Mouse (Mus musculus) myocyte (in vitro differentiated cells): Measurements from ENCODE around the gene Alpk1. TPM values are rescaled to one million over a fixed set of nuclear protein-coding genes. Genes with fewer than 3 reads are reported as not detected.

Experiments used
- H3K27me3 ChIP-seq: one replicate; pipeline ENCODE4 v1.6.1; 2011; ENCODE audit not compliant: control insufficient read depth, insufficient read depth, insufficient read length
- H3K36me3 ChIP-seq: one replicate; pipeline ENCODE4 v1.6.1; 2011; ENCODE audit not compliant: control insufficient read depth, insufficient read depth
- H3K4me2 ChIP-seq: one replicate; pipeline ENCODE4 v1.6.1; 2011; ENCODE audit warnings: low read depth, control low read depth
- H3K4me3 ChIP-seq: one replicate; pipeline ENCODE4 v1.5.1; 2011; ENCODE audit warnings: mild to moderate bottlenecking, control low read depth, moderate library complexity
- H3K79me2 ChIP-seq: one replicate; pipeline ENCODE4 v1.6.1; 2011; ENCODE audit not compliant: control insufficient read depth, insufficient read depth
- H3ac ChIP-seq: one replicate; pipeline ENCODE4 v1.6.1; 2011; ENCODE audit not compliant: control insufficient read depth, insufficient read length
- CEBPB ChIP-seq: IDR thresholded peaks from 2 replicates; pipeline ENCODE4 v1.6.1; 2011; ENCODE audit warnings: mild to moderate bottlenecking, moderate library complexity; ENCODE audit not compliant: poor library complexity, insufficient read depth, severe bottlenecking
- E2F4 ChIP-seq: IDR thresholded peaks from one replicate; pipeline ENCODE4 v1.6.1; 2011; ENCODE audit warnings: mild to moderate bottlenecking, control low read depth, moderate library complexity; ENCODE audit not compliant: insufficient read depth
- MAX ChIP-seq: IDR thresholded peaks from one replicate; pipeline ENCODE4 v1.6.1; 2011; ENCODE audit warnings: low read depth, mild to moderate bottlenecking, control low read depth
- MYOD1 ChIP-seq, 3 experiments: IDR thresholded peaks; one replicate each; pipeline ENCODE4 v1.6.1; 2011; ENCODE audit warnings: control low read depth in 2 of 3, low read depth in 2 of 3, mild to moderate bottlenecking in 2 of 3, moderate library complexity in 1 of 3; ENCODE audit not compliant: insufficient read length in 2 of 3, control insufficient read depth in 1 of 3
- MYOG ChIP-seq, 3 experiments: IDR thresholded peaks; one replicate each; pipeline ENCODE4 v1.6.1; 2011; ENCODE audit warnings: control low read depth in 2 of 3, low read depth in 2 of 3, mild to moderate bottlenecking in 2 of 3; ENCODE audit not compliant: insufficient read length in 2 of 3, control insufficient read depth in 1 of 3, insufficient read depth in 1 of 3
- POLR2A ChIP-seq: IDR thresholded peaks from one replicate; pipeline ENCODE4 v1.6.1; 2011; ENCODE audit warnings: low read depth, mild to moderate bottlenecking, control low read depth, moderate library complexity; ENCODE audit not compliant: insufficient read length
- POLR2AphosphoS2 ChIP-seq: IDR thresholded peaks from one replicate; pipeline ENCODE4 v1.6.1; 2011; ENCODE audit warnings: low read depth, control low read depth; ENCODE audit not compliant: insufficient read length
- REST ChIP-seq: IDR thresholded peaks from one replicate; pipeline ENCODE4 v1.6.1; 2011; ENCODE audit warnings: mild to moderate bottlenecking, control low read depth, moderate library complexity; ENCODE audit not compliant: insufficient read depth, insufficient read length
- SRF ChIP-seq: IDR thresholded peaks from one replicate; pipeline ENCODE4 v1.6.1; 2011; ENCODE audit warnings: low read depth; ENCODE audit not compliant: control insufficient read depth, insufficient read length
- TCF12 ChIP-seq: IDR thresholded peaks from one replicate; pipeline ENCODE4 v1.6.1; 2011; ENCODE audit warnings: mild to moderate bottlenecking, control low read depth; ENCODE audit not compliant: poor library complexity, insufficient read depth, severe bottlenecking
- TCF3 ChIP-seq: IDR thresholded peaks from one replicate; pipeline ENCODE4 v1.6.1; 2011; ENCODE audit warnings: low read depth, control low read depth; ENCODE audit not compliant: insufficient read length
- USF1 ChIP-seq: IDR thresholded peaks from one replicate; pipeline ENCODE4 v1.6.1; 2011; ENCODE audit warnings: low read depth, mild to moderate bottlenecking, control low read depth, moderate library complexity
- polyA plus RNA-seq: library from polyadenylated mRNA; unstranded; fragments of >200 nt; fragmentation: generic; extraction: Trizol; gene quantifications from one replicate; pipeline ENCODE4 v1.2.1, GENCODE M21; 2012; ENCODE audit warnings: missing spikeins

The Alpk1 gene
- polyA plus RNA-seq, 1 experiment: 1.8 TPM

GRCm38 (mm10) chr3:127691230-127691629 is 89.1 kb downstream of the Alpk1 start:
- no peak for TF ChIP-seq SRF
- TF ChIP-seq REST: no peak
- TF ChIP-seq POLR2A: no peak
- no peak for TF ChIP-seq MYOG (IDR thresholded peaks at IDR 0.05; ENCODE audit: control insufficient read depth in 1 of 3, insufficient read depth in 1 of 3, insufficient read length in 2 of 3, low read depth in 2 of 3)
- no peak for TF ChIP-seq POLR2AphosphoS2
- TF ChIP-seq MAX: no peak
- TF ChIP-seq USF1: no peak
- TF ChIP-seq TCF3: no peak
- no peak for TF ChIP-seq E2F4
- no peak for TF ChIP-seq MYOD1 (IDR thresholded peaks at IDR 0.05; ENCODE audit: control insufficient read depth in 1 of 3, insufficient read length in 2 of 3, low read depth in 2 of 3)
- no peak for TF ChIP-seq CEBPB
- TF ChIP-seq TCF12: no peak
- H3K36me3 ChIP-seq: no peaks in the 10 kb centered on the region
- H3K79me2 ChIP-seq: no peaks in the 10 kb centered on the region
- no peak overlapping the region for H3K4me2 ChIP-seq
- H3ac ChIP-seq: no peak overlapping the region
- H3K4me3 ChIP-seq: no peak overlapping the region
- H3K27me3 ChIP-seq: no peaks in the 10 kb centered on the region

- Histone ChIP-seq H3K36me3 (no peaks in the 10 kb centered on the region), H3K27me3 (no peaks in the 10 kb centered on the region), H3K79me2 (no peaks in the 10 kb centered on the region), H3K4me2 (no peak overlapping the region), H3ac (no peak overlapping the region), H3K4me3 (no peak overlapping the region)
- TF ChIP-seq MAX: no peak
- no peak for TF ChIP-seq TCF3
- TF ChIP-seq POLR2AphosphoS2: no peak
- no peak for TF ChIP-seq POLR2A
- no peak for TF ChIP-seq SRF
- no peak for TF ChIP-seq MYOG (IDR thresholded peaks at IDR 0.05; ENCODE audit: control insufficient read depth in 1 of 3, insufficient read depth in 1 of 3, insufficient read length in 2 of 3, low read depth in 2 of 3)
- no peak for TF ChIP-seq CEBPB
- no peak for TF ChIP-seq TCF12
- no peak for TF ChIP-seq E2F4
- TF ChIP-seq MYOD1 (IDR thresholded peaks at IDR 0.05; ENCODE audit: control insufficient read depth in 1 of 3, insufficient read length in 2 of 3, low read depth in 2 of 3): no peak
- no peak for TF ChIP-seq USF1
- no peak for TF ChIP-seq REST
Measured at GRCm38 (mm10) chr3:127679703-127680102, 100.6 kb downstream of the Alpk1 start.

DNA sequence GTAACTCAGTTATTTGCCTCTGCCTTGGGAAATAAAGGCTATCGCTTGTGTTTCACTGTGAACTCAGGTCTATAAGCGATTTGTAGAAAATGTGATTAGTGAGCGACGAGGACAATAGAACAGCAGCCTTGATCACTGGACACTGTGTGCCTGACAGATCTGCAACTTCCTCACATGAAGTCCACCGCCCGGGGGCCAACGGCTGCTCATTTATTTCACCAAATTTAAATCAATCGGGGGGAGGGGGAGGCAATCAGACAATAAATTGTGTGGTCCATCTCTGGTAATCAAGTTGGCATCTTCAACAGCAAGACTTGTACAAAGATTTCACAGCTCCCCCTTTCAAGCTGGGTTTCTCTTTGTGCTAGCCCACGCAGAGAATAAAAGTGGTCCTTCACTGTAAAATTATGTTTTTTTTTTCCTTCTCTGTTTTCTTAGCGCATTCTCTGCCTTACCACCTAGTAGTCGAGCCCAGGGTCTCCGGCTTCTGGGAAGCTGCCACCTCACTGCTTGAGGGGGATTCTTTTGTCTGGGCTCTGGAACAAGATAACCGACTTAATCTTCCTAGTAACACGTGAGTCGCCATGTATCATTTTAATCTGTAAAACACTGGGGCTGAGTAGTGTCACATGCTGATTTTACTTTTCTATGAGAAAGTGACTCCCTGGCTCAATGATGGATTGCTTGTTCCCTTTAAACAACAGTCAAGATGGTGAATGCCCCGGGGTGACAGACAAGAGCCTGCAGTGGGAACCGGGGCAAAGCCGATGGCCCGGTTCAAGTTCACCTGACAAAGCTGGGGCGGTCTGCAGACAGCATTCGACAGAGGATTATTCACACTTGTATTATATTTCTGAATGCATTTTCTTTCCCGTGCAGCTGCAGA is 118.4 kb downstream of the Alpk1 start:
- no peak overlapping the region for H3K4me2 ChIP-seq
- H3ac ChIP-seq: no peak overlapping the region
- TF ChIP-seq POLR2A: no peak
- no peak for TF ChIP-seq POLR2AphosphoS2
- TF ChIP-seq MYOG (IDR thresholded peaks at IDR 0.05; ENCODE audit: control insufficient read depth in 1 of 3, insufficient read depth in 1 of 3, insufficient read length in 2 of 3, low read depth in 2 of 3): no peak
- TF ChIP-seq MYOD1 (IDR thresholded peaks at IDR 0.05; ENCODE audit: control insufficient read depth in 1 of 3, insufficient read length in 2 of 3, low read depth in 2 of 3): no peak
- TF ChIP-seq SRF: no peak
- no peak for TF ChIP-seq USF1
- TF ChIP-seq TCF3: no peak
- no peak for TF ChIP-seq TCF12
- no peak for TF ChIP-seq E2F4
- H3K79me2 ChIP-seq: no peaks in the 10 kb centered on the region
- H3K4me3 ChIP-seq: no peak overlapping the region
- no peaks in the 10 kb centered on the region for H3K27me3 ChIP-seq
- H3K36me3 ChIP-seq: no peaks in the 10 kb centered on the region

GRCm38 (mm10) chr3:127660712-127661111 is 119.6 kb downstream of the Alpk1 start:
- H3K36me3 ChIP-seq: no peaks in the 10 kb centered on the region
- no peak overlapping the region for H3K4me2 ChIP-seq
- H3K27me3 ChIP-seq: no peaks in the 10 kb centered on the region
- no peak overlapping the region for H3K4me3 ChIP-seq
- no peaks in the 10 kb centered on the region for H3K79me2 ChIP-seq
- no peak overlapping the region for H3ac ChIP-seq
- TF ChIP-seq MYOD1 (IDR thresholded peaks at IDR 0.05; ENCODE audit: control insufficient read depth in 1 of 3, insufficient read length in 2 of 3, low read depth in 2 of 3): no peak
- TF ChIP-seq TCF12: no peak
- TF ChIP-seq CEBPB: no peak
- no peak for TF ChIP-seq REST
- TF ChIP-seq TCF3: no peak
- TF ChIP-seq USF1: no peak
- no peak for TF ChIP-seq SRF
- no peak for TF ChIP-seq E2F4
- TF ChIP-seq MAX: no peak
- TF ChIP-seq POLR2AphosphoS2: no peak
